Mouse (Mus musculus) NIH3T3 (cell line): ENCODE measurements around the gene Wrnip1.

Source experiments
- DNase-seq: peaks from one replicate; pipeline ENCODE4 v3.0.0-alpha.2; 2012; ENCODE audit warnings: low read depth

Wrnip1 gene

GRCm38 (mm10) chr13:32807624-32808023 lies 5.8 kb downstream of the Wrnip1 start:
- DNase-seq, result no peak

GRCm38 (mm10) chr13:32819241-32819640 lies 17.4 kb downstream of the Wrnip1 start:
- DNase-seq, result no peak

GRCm38 (mm10) chr13:32819926-32820325 lies 18.1 kb downstream of the Wrnip1 start:
- no peak for DNase-seq

- no peak for DNase-seq
These were observed 19.8 kb downstream of the Wrnip1 start for GRCm38 (mm10) chr13:32821671-32822070.

DNA sequence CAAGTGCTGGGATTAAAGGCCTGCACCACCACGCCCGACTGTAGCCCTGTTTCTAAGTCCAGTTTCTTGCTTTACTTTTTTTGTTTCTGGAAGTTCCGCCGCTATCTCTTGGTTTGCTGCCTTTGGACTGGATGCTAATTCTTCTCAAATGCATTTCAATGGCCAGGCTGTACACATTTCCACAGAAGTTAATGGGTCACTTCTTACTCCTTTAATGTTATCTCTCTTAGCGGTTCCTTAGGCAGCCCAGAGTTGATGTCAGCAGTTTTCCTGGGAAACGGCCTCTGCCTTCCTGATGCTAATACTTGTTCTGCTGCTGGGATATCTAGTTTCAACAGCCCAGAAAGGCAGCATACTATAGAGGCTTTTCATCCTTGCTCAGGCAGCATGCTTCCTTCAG lies 21.3 kb downstream of the Wrnip1 start:
- no peak for DNase-seq

GRCm38 (mm10) chr13:32824377-32825330 lies 22.8 kb downstream of the Wrnip1 start:
- DNase-seq, result no peak

DNA sequence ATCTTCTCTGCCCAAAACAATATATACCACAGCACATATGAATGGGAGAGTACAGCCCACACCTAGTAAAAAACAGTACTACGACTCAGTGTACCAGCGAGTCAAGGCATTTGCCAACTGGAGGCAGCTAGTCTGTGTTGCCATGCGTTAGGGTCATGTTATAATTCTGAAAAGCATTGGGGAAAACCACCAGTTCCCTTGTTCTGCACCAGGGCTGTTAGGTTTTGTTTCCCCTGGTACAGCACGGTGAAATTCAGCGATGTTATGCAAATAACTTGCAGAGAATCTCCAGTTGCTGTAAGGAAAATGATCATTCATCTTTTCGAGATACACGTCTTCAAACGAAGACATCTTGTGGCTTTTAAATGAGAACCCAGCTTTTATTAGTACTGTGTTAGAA lies 23.7 kb downstream of the Wrnip1 start:
- no peak for DNase-seq

DNA sequence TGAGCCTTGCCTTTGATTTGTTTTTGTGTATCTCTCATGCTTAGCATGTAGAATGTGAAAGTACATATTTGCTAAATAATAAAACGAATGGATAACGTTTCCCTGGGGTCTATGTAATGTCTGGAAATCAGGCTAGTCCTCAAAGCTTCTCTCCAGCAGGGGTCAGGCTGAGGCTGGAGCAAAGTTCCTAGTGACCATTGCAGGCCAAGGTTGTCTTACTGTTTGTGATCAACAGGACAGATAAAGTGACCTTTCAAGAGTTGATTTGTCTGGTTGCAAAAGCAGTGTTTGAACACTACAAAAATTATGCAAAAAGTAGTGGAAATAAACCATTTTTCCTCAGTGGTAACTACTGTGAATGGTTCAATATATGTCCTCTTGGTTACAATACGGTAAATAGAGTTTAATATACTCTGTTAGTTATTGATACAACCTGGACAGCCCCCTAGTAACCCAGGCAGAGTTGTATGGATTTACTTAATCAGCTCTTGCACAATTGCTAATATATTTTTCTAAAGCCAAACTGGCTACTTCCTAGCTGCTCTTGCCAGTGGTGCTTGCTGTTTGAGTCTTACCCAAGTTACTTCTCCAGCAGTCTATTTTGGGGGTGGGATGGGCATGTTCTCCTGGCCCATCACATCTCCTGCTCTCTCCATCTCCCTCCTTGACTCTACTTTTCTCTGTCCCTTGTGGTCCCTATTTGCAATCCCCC lies 25.4 kb downstream of the Wrnip1 start:
- DNase-seq, result no peak

DNA sequence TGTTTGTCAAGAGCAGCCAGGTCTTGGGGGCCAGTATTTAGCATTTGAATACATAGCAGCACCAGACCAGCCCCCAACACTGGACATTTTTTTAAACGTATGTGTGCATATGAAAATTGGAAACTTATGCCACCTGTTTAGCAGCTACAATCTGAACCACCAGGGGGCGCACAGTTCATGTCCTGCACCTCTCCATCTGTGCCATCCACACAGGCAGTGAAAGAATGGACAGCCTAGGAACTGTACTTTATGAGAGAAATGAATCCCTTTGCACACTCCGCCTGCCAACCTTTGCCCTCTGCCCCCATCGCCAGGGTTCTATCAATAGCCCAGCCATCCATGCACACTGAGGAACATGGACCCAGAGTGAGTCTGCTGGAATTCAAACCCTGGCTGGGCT lies 26.1 kb downstream of the Wrnip1 start:
- peak; percentile 68 for DNase-seq

DNA sequence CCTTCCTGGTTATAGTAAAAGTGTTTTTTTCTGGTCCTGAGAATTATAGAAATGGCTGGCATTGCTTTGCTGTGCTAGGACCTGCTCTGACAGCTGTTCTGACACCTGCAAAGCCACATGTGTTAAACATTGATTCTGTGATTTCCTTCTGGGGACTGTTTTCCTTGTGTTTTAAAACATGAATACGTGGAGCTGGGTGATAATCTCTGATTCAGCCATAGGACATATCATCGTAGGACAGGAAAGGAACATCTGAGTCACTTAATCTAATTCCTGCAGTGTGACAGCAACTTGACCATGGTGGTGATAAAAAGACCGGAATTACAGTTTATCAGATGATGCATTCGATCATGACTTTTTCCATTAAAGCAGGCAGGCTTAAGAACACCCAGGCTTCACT lies 27.0 kb downstream of the Wrnip1 start:
- no peak for DNase-seq

DNA sequence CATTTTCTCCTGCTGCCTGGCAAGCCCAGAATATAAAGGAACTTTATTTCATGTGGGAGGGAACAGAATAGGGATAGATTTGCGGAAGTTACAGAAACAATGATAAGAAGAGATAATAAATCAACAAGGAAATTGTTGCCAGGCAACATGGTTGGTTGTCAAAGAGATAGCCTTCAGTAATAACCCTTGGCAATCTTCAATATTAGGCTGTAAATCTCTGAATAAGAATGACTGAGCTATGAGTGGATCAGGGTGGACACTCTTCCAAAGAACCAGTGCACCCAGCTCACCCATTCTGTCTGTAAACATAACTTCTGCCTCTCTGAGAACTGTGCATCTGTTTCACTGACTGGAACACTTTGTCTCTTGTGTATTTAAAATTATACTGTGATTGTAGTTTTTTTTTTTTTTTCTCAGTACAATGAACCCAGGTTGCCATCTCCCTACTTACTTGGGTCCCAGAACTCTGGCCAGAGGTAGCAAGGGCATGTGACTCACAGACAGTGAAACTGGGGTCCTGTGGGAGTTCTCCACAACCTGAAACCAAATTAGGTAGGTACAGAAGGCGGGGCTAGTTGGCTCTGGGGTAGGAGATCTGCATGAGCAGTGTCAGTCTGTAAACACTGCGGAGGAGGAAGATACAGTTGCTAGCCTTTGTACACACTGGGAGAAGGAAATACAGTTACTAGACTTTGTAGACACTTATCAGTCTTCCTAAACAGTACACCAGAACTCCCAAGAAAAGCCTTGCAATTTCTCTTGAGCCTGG lies 29.9 kb downstream of the Wrnip1 start:
- no peak for DNase-seq

DNA sequence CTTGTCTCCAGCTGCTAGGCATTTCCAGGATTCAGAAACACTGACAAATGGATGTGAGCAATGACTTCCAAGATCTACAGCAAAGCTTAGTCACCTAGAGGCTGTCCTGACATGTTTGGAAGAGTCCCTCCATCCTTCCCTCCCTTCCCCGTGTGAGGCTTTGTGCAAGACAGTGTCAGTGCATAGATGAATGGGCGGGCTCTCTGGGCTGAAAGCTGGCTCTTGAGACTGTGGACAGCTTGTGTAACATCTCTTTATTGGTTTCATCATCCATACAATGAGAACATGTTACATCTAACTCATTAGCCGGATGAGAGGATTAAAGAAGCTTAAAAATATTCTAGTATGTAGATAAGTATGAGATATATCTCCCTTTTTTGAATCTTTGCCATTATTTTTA lies 30.9 kb downstream of the Wrnip1 start:
- DNase-seq, result peak; percentile 8

DNA sequence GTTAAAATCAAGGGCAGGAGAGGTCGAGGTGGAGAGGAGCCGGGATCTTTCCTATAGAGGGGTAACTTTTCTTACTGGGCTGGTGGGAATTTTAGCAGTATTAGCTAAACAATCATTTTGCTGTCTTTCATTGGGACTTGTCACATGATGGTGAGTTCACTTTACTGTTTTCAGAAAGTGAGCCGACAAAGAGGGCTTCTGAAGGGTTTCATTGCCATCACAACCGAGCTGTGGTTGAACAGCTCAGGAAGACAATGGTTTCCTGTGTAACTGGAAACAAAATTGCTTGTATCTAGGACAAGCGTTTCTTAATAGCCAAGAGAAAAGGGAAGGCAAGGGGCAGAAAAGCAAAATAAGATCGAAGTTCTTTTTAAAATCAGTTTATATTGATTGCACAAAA lies 31.4 kb downstream of the Wrnip1 start:
- DNase-seq, result no peak

GRCm38 (mm10) chr13:32834513-32834912 lies 32.7 kb downstream of the Wrnip1 start:
- no peak for DNase-seq

DNA sequence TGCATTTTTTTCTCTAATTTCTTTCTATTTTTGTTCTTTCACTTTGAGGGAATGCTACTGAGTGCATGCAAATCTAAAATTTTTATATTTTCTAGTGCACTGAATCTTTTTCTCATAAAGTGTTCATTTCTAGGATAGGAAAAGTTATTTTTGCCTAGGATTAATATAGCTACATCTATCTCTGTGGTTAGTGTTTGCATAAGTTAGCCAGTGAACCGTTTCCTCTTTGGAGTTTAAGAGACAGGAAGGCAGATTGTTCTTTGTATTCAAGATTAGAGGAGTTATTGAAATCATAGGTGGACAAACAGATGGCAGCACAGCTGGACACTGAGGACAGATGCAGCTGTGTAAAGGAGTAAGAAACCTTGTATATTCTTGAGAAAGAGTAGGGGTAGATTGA lies 37.5 kb downstream of the Wrnip1 start:
- no peak for DNase-seq

GRCm38 (mm10) chr13:32841349-32841748 lies 39.5 kb downstream of the Wrnip1 start:
- DNase-seq, result no peak

GRCm38 (mm10) chr13:32846221-32846620 lies 44.4 kb downstream of the Wrnip1 start:
- peak; percentile 68 for DNase-seq

DNA sequence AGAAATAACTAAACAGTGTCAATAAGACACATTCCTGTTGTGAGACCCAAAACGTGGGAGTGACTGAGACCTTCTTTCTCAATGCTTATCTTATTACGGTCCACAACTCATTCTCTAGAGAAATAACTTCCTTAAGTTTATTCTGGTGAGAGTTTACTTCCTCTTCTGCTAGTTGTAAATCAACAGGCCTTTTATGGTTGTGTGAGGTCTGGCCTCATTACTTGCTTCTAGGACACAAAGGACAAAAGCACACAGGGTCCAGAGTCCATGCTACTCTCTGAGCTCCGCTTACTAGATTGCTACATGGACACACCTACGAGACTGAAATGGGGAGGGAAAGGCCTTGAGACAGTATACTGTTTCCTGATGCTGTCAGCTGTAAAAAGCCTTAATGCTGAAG lies 47.3 kb downstream of the Wrnip1 start:
- no peak for DNase-seq

DNA sequence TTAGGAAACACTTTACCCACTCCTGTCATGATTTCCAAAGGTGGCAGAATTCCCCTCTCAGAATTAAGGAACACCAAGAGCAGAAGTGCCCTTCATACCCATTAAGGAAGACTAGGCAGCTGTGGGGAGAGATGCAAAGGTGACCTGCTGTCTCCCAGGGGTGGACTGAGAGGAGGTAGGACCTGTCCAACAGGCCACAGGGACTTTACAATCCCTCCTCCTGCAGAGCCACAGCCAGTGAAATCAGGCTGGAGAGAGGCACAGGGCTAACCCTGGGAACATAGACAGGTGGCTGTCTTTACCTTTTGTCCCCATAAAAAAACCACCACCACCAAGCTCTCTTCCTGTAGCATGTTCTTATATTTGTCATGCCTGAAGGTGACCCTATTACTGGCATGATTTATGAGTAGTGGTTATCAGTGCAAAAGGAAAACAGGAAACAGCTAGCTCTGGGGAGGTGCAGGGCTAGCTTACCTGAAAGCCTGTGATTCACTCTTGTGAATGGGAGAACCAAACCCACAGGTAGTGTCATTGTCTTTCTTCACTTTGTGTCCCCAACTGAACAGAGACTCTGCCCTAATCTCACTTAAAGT lies 47.8 kb downstream of the Wrnip1 start:
- no peak for DNase-seq

GRCm38 (mm10) chr13:32850156-32850555 lies 48.3 kb downstream of the Wrnip1 start:
- DNase-seq, result peak; percentile 41

GRCm38 (mm10) chr13:32850668-32851404 lies 49.0 kb downstream of the Wrnip1 start, which contains the start of gene Serpinb1a:
Serpinb1a (minus strand) TSS chr13:32851185.
- peak; percentile 74 for DNase-seq
